Mouse (Mus musculus) frontal cortex, adult 2 months (tissue): ENCODE measurements around the gene Vmn2r48. TPM values are rescaled to one million over a fixed set of nuclear protein-coding genes. Genes with fewer than 3 reads are reported as not detected.
"Not testable (repeated sequence)": the region's sequence is repeated elsewhere in the genome, so short reads cannot be mapped to it uniquely, and the experiment has no call there.

Source experiments
- DNase-seq, 2 experiments: peaks; one replicate each; pipeline ENCODE4 v3.0.0; 2022; ENCODE audit warnings: low spot score in 1 of 2; ENCODE audit errors: extremely low spot score in 1 of 2
- polyA plus RNA-seq: library from polyadenylated mRNA; depleted of rRNA; stranded (reverse); fragments of >200 nt; gene quantifications from 2 replicates; pipeline ENCODE4 v1.2.3, GENCODE M21; 2012; rRNA removed

Vmn2r48 gene
- polyA plus RNA-seq: not detected in 2 replicates

GRCm38 (mm10) chr7:9953485-9953884 lies at the start of gene Vmn2r48:
Vmn2r48 (minus strand) TSS chr7:9953585.
- not testable (repeated sequence) for DNase-seq

- not testable (repeated sequence) for DNase-seq
Measured at GRCm38 (mm10) chr7:9992157-9992556, 38.8 kb upstream of the Vmn2r48 start, which contains the start of gene Vmn2r49. Vmn2r49 (minus strand) TSS chr7:9992257.

Other genes starting within 250 kb of the Vmn2r48 start
- not detected in 2 replicates for gene Vmn2r46, start 183.0 kb downstream of the Vmn2r48 start, polyA plus RNA-seq
- gene Vmn2r47, start 112.3 kb downstream of the Vmn2r48 start, polyA plus RNA-seq: not detected in 2 replicates
- gene Vmn2r49, start 38.7 kb upstream of the Vmn2r48 start, polyA plus RNA-seq: not detected in 2 replicates
- gene Vmn2r50, start 99.7 kb upstream of the Vmn2r48 start, polyA plus RNA-seq: not detected in 2 replicates
- not detected in 2 replicates for gene Vmn2r51, start 152.2 kb upstream of the Vmn2r48 start, polyA plus RNA-seq
- not detected in 2 replicates for gene Vmn2r52, start 223.0 kb upstream of the Vmn2r48 start, polyA plus RNA-seq